30 mouse cellular contexts compared by ENCODE assay signal in the genomic region with DNA sequence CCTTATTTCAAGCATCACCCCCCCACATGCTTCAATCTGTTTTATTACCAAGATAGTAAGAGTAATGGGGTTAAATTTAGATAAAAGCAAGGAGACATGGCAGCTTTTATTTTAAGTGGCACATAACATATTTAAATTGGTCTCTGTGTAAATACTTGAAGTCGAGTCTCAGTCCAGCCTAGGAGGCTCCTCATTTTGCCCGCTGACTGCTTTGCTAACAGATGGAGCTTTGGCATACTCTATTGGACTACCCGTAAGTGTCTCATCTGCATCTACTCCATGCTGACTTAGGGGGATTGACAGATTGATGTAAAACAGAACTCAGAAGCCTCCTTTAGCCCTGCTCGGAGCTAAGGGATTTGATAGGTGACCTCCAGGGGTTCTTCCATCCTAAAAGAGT. TPM values are rescaled to one million over a fixed set of nuclear protein-coding genes. Genes with fewer than 3 reads are reported as not detected.
"Had no signal": no experiment of that assay in that cellular context is flagged by ENCODE, and none has a peak within 500 bp of the region (broad histone marks: within the 10 kb centered on the region; RNA-seq: fewer than 3 reads in every experiment).

No protein-coding gene starts in this region.

- H3K9me3 ChIP-seq: liver, embryonic 15.5 days; lung, embryonic 15.5 days; midbrain, embryonic 10.5 days; midbrain, embryonic 12.5 days; neural tube, embryonic 13.5 days; neural tube, embryonic 15.5 days had no signal

- H3K27ac ChIP-seq: liver, embryonic 15.5 days; lung, embryonic 15.5 days; macrophage; midbrain, embryonic 10.5 days; midbrain, embryonic 12.5 days; neural tube, embryonic 13.5 days; neural tube, embryonic 15.5 days had no signal

- H3K4me1 ChIP-seq: liver, embryonic 15.5 days; lung, embryonic 15.5 days; megakaryocyte, embryonic 14.5 days; midbrain, embryonic 10.5 days; midbrain, embryonic 12.5 days; neural tube, embryonic 13.5 days; neural tube, embryonic 15.5 days had no signal

- H3K9ac ChIP-seq: liver, embryonic 15.5 days; liver, postnatal 0 days; lung, embryonic 15.5 days; midbrain, embryonic 12.5 days; neural tube, embryonic 13.5 days; neural tube, embryonic 15.5 days had no signal

- H3K4me2 ChIP-seq: liver, embryonic 15.5 days; lung, embryonic 15.5 days; midbrain, embryonic 12.5 days; neural tube, embryonic 13.5 days; neural tube, embryonic 15.5 days had no signal

- H3K4me3 ChIP-seq: liver, embryonic 15.5 days; lung, embryonic 15.5 days; megakaryocyte, embryonic 14.5 days; midbrain, embryonic 10.5 days; midbrain, embryonic 12.5 days; myocyte; neural tube, embryonic 13.5 days; neural tube, embryonic 15.5 days had no signal

- ATAC-seq: liver, postnatal 0 days; lung, postnatal 0 days; midbrain, embryonic 16.5 days had no signal

- H3K27me3 ChIP-seq: liver, embryonic 15.5 days; lung, embryonic 15.5 days; megakaryocyte, embryonic 14.5 days; midbrain, embryonic 12.5 days; neural tube, embryonic 13.5 days; neural tube, embryonic 15.5 days had no signal

- H3K36me3 ChIP-seq: liver, embryonic 15.5 days; lung, embryonic 15.5 days; midbrain, embryonic 10.5 days; midbrain, embryonic 12.5 days; neural tube, embryonic 13.5 days; neural tube, embryonic 15.5 days had no signal

- DNase-seq: liver, postnatal 0 days; lung, adult 2 months; lung, postnatal 14 days; lung, postnatal 36 days; midbrain, embryonic 14.5 days; retina, postnatal 1 day; right cerebral cortex, adult 18-20 months; right cerebral cortex, postnatal 25 days; right cerebral cortex, postnatal 4 days; spleen, adult 18-20 months; thymus, adult 18-20 months; thymus, postnatal 14 days; thymus, postnatal 36 days had no signal

RNA-seq across cellular contexts. Expression of gene 9630041A04Rik, which starts 17.7 kb away (rescaled TPM):
- total RNA-seq: megakaryocyte progenitor cell, adult 5-6 weeks had no signal
- polyA plus RNA-seq: liver, embryonic 15.5 days; liver, postnatal 0 days; lung, adult 2 months; lung, embryonic 15.5 days; lung, postnatal 0 days; macrophage; midbrain, embryonic 10.5 days; myocyte; neural tube, embryonic 11.5 days; small intestine, adult 2 months; stomach, embryonic 14.5 days; stomach, embryonic 16.5 days; thymus, postnatal 0 days had no signal
